Mouse (Mus musculus) layer of hippocampus, postnatal 10 days (tissue): ENCODE data around the gene Ssh3. TPM values are rescaled to one million over a fixed set of nuclear protein-coding genes. Genes with fewer than 3 reads are reported as not detected.
A peak's percentile ranks its signal among the peaks of the same experiment; 100 is the strongest.

Experiments
- DNase-seq, 2 experiments: peaks; one replicate each; pipeline ENCODE4 v3.0.0; 2021; ENCODE audit warnings: low spot score in 2 of 2
- long read RNA-seq: library from polyadenylated mRNA; stranded (forward); transcript quantifications from one replicate; pipeline ENCODE4 v2.0.0, GENCODE M21; 2023
- total RNA-seq, 2 experiments: library from RNA; stranded (reverse); gene quantifications; 2 replicates each; pipeline ENCODE4 v1.2.3; 2021

The Ssh3 gene
- 10 to 100 TPM; 49.0 to 66.1 TPM for total RNA-seq
- long read RNA-seq, partial matches to known transcripts, result 0 of 3 reads
- long read RNA-seq, other reads (novel, unspliced or antisense), result 1 of 3 reads

DNA sequence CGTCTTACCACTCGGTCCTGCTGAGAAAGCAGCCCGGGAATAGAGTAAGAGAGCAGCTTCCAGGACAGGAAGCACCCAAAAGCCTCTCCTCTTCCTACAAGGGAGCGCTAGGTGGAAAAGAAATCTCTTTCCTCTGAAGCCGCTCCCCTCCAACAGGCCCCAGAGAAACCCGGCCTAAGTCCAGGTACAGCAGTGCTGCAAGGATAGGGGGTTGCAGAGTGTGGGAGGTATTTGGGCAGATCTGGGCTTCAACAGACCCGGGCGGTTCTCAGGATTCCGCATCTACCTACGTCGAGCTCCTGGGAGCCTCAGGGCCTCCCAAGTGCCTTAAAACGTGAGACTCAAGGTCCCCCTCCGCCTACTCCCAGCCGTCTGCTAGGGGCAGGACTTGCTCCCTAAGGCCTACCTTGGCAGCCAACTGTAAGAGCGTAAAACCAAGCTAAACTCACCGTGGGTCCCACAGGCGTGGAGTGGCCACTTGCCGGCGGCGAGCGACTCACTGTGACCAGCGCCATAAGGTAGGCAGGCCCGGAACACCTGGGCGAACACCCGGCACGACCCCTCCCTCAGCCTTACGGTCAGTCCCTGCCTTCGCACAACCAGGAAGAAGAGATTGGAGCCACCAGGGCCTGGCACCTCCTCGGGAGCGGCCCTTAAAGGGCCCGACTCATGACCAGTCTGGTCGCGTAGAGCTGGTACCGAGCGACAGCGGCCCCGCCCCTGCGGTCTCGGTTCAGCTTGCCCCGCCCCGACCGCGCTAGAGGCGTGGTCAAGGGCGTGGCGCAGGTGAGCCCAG, at the start of gene Ssh3:
Gene Ssh3 (minus strand): TSS at position 615 of the 796 bp plus-strand sequence.
- DNase-seq, result peak in 1 of 2 experiments; percentile 59

DNA sequence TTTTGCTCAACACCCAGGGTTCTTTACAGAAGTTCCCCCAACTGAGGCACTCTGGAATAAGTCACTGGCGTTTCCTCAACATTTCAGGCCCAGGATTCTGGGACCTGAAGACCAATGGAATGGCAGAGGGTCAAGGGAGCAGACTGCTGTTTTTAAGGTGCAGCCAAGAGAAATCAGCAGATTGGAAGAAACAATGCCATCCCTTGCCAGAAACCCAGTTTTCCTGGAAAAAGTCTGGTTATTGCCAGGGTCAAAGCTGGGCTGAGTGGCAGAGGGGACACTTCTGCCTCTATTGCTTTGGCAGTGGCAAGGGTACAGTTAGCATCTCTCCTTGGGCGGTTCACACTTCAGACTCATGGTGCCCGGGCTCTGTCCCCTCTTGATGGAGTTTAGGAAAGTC, 48.2 kb upstream of the Ssh3 start:
- DNase-seq, result no peak

DNA sequence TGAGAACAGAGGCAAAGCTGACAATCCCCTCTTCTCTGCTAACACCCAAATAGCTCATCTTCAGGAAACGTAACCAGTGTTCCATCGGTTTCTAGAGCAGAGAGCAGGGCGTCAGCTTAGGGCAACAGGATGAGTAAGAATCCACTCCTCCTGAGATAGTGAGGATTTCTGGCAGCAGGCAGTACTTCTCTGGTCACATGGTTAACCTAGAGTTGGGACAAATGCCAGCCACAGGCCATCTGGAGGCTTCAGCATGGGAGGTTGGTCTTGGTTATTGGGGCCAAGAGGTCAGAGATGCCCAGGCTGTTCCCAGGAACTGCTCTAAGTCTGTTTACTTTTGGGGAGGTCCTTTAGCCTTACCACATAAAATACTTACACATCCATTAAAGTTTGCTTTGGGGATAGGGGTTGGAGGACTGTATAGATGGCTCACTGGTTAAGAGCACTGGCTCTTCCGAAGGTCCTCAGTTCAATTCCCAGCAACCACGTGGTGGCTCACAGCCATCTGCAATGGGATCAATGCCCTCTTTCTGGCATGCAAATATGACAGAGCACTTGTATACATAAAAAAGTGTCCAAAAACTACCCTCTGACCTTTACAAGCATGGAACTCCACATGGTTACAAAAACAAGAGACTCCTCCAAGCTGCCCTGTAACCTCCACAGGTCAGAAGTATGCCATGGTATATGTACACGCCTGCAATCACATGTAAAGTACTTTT, 46.4 kb upstream of the Ssh3 start:
- DNase-seq, result no peak

DNA sequence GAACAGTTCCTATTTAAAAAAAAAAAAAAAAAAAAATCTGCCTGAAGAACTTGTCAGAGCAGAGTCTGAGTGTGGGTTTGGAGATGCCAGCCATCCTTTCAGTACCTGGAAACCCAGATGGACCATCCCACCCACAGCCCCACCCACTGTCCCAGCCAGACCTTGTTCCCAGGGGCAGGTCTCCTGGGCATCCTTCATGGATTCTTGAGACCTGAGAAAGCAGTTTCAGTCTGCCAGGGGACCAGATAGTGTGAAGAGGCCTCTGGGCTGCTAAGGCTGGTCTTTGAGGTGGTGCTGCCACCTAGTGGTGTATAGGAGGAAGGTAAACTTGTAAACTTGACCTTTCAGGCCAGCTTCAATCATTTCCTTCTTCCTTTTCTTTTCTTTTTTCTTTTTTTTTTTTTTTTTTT, 40.8 kb upstream of the Ssh3 start:
- DNase-seq, result peak; percentile 50 to 68

DNA sequence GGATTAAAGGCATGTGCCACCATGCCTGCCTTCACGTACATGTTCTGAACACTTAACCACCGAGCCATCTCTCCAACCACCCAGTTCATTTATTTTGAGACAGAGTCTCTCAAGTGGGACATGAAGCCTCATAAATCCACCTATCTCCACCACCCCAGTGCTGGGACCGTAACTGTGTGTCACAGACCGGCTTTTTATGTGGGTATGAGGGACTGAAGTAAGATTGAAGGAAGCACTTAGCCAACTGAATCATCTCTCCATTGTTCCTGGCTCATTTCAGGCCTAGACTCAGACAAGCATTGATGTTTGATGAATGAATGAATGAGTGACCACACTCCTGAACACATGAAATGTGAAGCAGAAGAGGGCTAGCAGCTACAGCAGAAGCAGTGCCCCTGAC, 40.3 kb upstream of the Ssh3 start:
- no peak for DNase-seq

DNA sequence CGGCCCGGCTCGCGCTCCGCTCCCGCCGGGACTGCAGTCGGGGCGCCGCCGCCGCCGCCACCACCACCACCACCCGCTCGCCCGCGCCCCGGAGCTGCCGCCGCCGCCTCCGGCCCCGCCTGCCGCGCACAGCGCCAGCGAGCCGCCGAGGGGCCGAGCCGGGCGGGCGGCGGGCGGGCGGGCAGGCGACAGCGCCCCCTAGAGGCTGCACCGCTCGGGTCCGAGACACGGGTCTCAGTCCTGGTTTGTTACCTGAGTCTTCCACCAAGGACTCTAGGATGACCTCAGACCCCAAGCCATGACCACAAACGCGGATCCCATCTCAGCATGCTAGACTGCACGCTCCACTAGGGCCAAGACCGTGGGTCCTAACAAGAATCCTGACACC, 37.2 kb upstream of the Ssh3 start, which contains the start of gene Grk2:
Gene Grk2 (minus strand): TSS at position 33 of the 388 bp plus-strand sequence.
- DNase-seq, result peak; percentile 77 to 87

DNA sequence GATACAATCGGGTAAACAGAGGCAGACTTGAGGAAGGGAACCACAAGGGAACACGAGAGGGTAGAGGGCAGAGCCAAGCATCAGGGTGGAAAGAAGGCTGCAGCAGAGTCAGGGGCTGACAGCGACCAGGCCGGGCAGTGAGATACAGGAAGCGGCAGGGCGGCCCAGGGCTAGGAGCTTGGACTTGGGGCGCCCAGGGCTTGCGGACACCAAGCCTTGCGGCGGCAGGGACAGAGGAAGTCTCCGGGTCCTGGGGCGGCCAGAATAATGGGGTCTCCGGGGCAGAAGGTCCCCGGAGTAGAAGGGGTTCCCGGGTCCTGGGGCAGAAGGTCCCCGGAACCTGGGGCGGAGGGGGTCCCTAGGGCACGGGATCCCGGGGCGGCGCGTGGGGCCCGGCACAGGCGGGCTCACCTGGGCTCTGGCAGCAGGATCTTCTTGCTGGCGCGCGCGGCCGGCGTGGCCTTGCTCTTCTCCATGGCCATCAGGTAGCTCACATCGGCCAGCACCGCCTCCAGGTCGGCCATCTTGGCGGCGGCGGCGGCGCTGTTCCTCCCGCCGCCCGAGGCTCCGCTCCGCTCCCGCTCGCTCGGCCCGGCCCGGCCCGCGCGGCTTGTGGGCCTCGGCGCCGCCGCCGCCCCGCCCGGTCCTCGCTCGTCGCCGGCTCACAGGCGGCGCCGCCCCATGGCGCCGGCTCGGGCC, 36.7 kb upstream of the Ssh3 start:
- peak; percentile 35 to 60 for DNase-seq

DNA sequence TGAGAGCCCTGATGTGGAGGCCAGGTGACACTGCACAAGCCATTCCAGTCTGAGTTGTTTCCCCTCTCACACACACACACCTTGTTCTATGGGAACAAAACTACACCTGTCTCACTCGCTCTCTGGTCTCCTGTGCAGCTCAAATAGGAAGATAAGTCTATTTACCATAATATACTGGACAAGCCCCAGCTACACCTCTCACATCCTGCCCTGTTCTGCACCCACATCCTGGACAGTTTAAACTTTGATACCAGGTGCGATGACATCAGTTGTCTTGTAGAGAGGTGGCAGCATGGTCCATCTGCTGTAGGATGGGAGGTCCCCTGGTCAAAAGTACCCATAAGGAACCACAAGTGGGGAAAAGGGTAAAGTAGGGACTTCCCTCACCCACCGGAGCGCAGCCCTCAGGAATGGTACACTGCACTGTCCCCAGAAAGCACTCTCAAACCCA, 35.9 kb upstream of the Ssh3 start:
- DNase-seq, result peak in 1 of 2 experiments; percentile 22

DNA sequence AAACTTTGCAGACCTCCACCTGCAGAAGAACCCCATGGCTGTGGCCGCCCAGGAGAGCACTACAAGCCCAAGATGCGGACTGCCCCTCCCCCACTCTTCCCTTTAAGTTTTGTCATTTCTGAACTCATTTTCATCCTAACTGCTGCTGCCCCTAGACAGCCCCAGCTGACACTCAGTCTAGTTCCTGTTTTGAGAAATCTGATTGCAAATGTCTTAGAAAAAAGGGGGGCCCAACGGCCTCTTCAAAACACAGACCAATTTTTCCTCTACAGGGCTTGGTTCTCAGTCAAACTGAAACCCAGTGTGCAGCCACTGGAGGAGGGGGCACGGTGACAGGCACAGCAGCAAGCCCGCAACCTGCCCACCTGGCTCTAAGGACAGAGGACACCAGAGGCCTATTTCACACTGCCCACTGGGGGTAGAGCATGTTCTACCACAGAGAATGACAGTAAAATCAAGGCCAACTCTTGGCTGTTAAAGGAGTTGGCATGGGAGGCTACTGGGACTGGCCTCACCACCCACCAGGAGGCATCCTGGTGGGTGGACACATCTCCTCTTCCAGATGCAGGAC, 35.4 kb upstream of the Ssh3 start:
- DNase-seq, result no peak

DNA sequence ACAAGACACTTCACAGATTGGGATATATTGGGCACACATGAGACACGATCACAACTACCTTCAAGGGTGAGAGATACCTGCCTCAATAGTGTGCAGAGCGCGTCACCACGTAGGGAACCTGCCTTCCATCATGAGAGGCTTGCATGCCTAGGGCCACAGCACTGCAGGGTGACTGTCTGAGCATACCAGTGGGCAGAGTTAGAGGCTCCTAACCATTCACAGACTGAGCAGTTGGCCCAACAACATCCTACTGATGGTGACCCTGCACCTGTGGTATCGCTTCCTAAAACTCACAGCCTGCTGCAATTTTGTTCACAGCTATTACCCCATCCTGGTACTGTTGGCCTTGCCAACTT, 34.6 kb upstream of the Ssh3 start:
- peak in 1 of 2 experiments; percentile 31 for DNase-seq

DNA sequence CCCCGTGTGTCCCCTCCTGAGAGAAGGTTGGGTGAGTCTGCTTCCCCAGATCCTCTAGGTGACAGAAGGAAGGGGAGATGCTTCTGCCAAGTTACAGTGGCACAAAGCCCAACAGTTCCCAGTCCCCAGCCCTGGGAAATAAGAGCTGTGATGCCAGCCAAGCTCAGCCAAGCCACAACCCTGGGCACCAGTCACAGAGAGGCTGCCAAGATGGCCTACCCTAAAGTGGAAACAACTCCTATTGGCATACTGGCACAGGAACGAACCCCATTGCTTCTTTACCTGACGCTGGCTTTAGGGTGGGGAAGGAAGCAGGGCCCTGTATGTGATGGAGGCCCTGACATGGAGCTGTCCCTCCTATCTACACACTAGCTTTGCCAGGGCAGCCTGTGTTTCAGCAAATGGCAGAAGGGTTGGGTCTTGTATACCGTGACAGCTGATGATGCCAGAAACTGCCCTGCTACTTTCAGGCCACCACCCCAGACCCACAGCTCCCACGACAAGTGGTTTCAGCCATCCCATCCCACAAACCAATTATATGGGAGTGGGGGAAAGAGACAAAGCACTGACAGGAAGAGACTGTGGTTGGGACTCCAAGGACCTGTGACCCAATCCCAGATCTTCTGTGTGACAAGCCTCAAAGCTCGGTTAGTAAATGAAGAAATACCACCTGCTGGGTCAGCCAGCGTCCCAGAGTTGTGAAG, 34.1 kb upstream of the Ssh3 start:
- peak; percentile 74 to 77 for DNase-seq

DNA sequence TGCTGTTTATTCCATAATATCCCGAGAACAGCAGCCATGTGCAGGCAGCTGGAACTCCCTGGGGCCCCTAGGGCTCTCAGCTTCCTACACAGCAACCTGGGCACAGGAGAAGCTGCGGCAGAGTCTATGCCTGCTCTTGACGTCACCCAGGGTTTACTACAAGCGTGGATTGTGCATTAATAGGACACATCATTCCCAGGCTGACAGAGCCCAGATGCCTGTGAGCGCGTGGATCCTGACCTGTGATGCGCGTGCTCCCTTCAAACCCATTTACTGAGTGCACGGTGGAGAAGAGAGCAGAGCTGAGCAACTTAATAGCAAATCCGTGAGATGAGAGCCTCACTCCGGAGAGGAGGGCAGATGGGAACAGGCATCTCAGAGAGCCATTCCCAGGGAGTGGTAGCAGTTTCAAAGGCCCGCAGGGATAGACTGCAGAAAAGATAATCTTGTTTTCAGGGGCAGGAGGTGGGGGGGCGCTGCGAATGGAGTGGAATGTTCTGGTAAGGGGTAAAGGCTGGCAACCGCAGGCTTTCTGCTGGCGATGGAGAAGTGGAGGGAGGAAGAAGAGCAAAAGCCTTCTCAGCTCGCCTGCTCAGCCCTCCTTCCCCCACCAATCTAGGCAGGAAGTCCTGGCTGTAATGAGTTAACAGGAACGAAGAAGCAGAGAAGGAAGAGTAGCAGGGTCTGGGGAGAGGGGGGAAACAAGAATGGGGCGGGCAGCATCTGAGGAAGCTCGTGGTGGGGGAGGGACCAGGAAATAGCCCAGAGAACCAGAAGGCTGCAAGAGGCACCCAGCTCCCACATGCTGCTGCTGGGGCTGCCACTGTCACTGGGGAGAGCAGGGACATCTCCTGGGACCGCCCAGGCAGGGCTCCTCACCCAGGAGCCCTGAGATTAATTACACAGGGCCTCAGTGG, 33.0 kb upstream of the Ssh3 start:
- peak; percentile 39 to 50 for DNase-seq

DNA sequence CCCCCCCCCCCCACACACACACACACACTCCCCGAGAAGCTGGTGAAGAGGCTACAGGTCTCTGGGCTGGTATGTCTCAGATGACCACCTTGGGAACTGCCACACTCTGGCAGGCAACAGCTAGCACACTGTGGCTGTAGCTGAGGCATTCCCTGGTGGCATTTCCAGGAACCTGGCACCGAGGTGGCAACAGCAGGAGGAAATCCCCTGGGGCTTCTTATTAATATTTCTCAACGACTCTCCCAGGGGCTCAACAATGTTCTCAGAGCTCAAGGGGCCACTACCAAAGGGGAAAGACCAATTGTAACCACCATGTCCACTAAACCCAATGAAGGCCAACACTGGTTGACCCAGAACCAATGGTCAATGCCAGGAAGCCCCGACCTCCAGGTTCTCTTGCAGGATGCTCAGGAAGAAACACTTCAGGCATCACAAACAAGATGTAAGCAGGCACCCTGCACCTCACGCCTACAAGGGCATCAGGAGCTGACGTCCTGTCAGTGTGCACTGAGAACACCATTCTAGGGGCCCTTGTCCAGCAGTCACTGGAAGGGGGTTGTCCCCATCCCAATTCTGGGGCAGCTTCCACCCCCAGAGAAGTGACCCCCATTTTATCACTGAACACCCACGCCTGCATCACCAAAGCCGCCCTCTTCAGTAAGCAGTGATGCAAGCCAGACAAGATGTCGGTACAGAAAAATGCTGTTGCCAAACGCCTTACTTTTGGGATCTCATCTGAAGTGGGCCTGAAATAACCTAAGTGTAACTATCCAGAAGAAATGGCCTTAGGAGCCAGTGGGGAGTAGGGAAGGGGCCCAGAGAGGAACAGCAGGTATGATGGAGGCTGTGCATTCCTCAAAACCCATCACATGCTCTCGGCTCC, 32.1 kb upstream of the Ssh3 start:
- DNase-seq, result no peak

DNA sequence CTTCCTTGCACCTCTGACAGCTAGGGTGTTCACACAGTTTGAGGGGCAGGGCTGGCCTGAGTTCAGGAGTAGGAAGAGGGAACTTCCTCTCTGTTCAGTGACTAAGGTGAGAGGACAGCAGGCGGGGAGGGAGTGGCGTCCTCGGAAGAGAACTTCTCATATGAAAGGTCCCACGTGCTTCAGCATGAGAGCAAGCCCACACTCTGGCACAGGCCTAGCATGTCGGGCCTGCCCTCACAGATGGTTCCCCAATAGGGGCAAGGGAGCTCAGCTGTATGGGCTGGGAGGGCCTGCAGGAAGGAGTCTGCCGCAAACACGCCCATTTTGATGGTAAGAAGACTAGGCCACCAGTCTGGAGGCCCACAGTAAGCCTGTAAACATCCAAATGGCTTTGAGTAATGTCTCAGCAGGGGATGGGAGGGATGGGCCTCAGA, 31.3 kb upstream of the Ssh3 start:
- peak in 1 of 2 experiments; percentile 27 for DNase-seq

DNA sequence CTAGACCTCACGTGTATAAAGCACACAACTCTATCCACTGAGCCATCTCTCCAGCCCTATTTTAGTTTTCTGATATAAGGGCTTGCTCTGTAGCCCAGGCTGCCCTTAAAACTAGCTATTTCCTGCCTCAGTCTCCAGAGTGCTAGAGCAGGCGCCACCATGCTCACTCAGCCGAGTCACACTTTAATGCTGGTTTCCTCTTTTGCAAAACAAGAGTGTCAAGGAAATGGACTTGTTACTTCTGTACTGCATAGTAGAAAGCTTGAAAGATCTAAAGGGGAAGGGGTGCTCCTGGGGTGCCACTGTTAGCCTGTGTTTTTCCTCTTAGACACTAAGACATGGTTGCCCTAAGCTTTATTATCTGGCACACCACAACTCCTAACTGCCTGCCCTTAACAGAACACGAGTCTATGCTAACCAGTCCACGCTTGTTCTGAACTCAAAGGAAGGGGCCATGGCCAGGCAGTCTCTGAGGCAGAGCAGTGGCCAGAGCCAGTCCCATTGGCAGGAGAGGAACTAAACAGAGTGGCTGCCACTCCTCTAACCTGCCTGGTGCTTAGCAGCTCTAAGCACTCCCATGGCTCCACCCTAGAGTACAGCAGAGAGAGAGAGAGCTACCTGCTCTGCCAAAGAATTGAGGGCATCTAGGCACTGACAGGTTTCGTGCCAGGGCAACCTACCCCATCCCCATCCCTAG, 30.7 kb upstream of the Ssh3 start:
- no peak for DNase-seq

DNA sequence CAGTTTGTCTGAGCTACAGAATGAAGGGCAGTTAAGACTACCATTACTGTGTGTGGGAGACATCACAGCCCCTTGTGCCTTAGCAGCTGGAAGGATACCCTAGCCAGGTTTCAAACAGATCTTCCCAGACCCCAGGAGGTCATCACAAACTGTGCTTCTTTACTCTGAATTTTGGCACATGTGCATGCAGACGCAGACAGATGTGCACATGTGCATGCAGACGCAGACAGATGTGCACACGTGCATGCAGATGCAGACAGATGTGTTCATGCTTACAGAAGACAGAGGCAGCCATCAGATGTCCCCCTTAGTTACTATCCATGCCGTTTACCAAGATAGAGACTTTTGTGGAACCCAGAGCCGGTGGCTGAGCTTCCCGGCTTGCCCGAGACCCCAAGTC, 30.1 kb upstream of the Ssh3 start:
- DNase-seq, result no peak

DNA sequence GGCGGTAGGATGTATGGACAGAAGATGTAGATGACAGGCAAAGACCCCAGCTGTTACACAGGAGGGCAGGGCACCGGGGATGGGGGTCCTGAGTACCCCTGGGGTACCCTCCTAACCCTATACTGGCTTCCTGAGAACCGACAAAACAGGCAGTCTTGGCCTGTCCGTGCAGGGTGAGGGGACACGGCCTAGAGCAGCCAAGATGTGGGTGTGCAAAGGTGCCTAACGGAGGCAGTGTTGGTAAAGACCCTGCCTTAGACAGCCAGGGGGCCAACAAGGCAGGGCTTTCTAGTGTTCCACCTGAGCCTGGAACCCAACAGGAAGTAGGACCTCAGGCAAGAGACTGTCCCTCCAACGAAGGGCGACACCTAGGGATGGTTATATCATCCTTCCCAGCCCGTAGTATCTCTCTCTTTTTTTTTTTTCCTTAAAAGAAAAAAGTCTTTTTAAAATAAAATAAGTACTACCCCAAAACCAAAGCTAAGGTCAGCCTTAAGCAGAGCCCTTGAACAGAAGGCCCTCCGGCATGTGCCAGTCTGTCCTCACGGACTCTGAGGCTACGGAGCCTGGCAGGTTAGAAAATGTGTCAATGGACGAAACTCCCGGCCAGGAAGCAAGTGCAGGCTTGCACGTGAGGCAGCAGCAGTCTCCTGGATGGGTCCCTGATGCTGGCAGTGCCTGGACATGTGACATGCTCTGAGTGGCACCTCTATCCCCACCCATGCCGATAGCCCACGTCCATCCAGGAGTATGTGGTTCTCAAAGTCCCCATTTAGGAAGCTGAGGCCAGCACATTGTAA, 29.5 kb upstream of the Ssh3 start:
- no peak for DNase-seq
